Mouse (Mus musculus) spleen, adult 10 weeks (tissue): ENCODE measurements around the gene Zfp771. TPM values are rescaled to one million over a fixed set of nuclear protein-coding genes. Genes with fewer than 3 reads are reported as not detected.

Experiments used
- polyA plus RNA-seq: library from polyadenylated mRNA; stranded (reverse); fragments of 350-450 nt; fragmentation: Illumina TruSeq; extraction: RNeasy Lipid Tissue Mini Kit (QIAGEN cat#74804); gene quantifications from one replicate; pipeline ENCODE4 v1.2.3, GENCODE M21; 2015; ENCODE audit warnings: low replicate concordance; ENCODE audit not compliant: insufficient read depth

Gene Zfp771
- polyA plus RNA-seq, result 6.0 TPM

GRCm38 (mm10) chr7:127243870-127244657 is at the start of gene Zfp771:
TSS of gene Zfp771 (plus strand) at chr7:127244274.

GRCm38 (mm10) chr7:127195544-127196295 is 48.4 kb upstream of the Zfp771 start, which contains the start of gene Cd2bp2:
TSS of gene Cd2bp2 (minus strand) at chr7:127196050.

GRCm38 (mm10) chr7:127208295-127208552 is 35.9 kb upstream of the Zfp771 start, which contains the start of gene Tbc1d10b:
TSS of gene Tbc1d10b (minus strand) at chr7:127208468.

GRCm38 (mm10) chr7:127208553-127209438 is 35.3 kb upstream of the Zfp771 start, which contains the start of gene Mylpf:
TSS of gene Mylpf (plus strand) at chr7:127208890.

GRCm38 (mm10) chr7:127232622-127233367 is 11.3 kb upstream of the Zfp771 start, which contains the start of the genes Zfp553 and Sept1:
TSS of gene Zfp553 (plus strand) at chr7:127233061.
TSS of gene Sept1 (minus strand) at chr7:127233130.

GRCm38 (mm10) chr7:127260309-127261111 is 16.4 kb downstream of the Zfp771 start, which contains the start of gene Dctpp1:
TSS of gene Dctpp1 (minus strand) at chr7:127260709.

GRCm38 (mm10) chr7:127273925-127274789 is 30.1 kb downstream of the Zfp771 start, which contains the start of gene Sephs2:
TSS of gene Sephs2 (minus strand) at chr7:127274055.

GRCm38 (mm10) chr7:127296098-127296497 is 52.0 kb downstream of the Zfp771 start, which contains the start of gene Itgal:
TSS of gene Itgal (plus strand) at chr7:127296260.

Other genes with a start within 250 kb of the Zfp771 start
- gene Mvp, start 229.7 kb upstream of the Zfp771 start, polyA plus RNA-seq, result 13.5 TPM
- gene Pagr1b, start 227.8 kb upstream of the Zfp771 start, polyA plus RNA-seq, result not detected
- 13.5 TPM for gene Pagr1a, start 226.9 kb upstream of the Zfp771 start, polyA plus RNA-seq
- 20.9 TPM for gene Gm42742, start 223.2 kb upstream of the Zfp771 start, polyA plus RNA-seq
- 3.2 TPM for gene Prrt2, start 223.1 kb upstream of the Zfp771 start, polyA plus RNA-seq
- gene Maz, start 217.2 kb upstream of the Zfp771 start, polyA plus RNA-seq, result 111 TPM
- gene Kif22, start 201.8 kb upstream of the Zfp771 start, polyA plus RNA-seq, result 10.6 TPM
- 6.7 TPM for gene Zg16, start 156.9 kb upstream of the Zfp771 start, polyA plus RNA-seq
- 81.1 TPM for gene AI467606, start 152.9 kb upstream of the Zfp771 start, polyA plus RNA-seq
- 4.2 TPM for gene Qprt, start 122.0 kb upstream of the Zfp771 start, polyA plus RNA-seq
- 77.1 TPM for gene Spn, start 106.5 kb upstream of the Zfp771 start, polyA plus RNA-seq
- gene Cd2bp2, start 48.2 kb upstream of the Zfp771 start, polyA plus RNA-seq, result 83.7 TPM
- gene Tbc1d10b, start 35.8 kb upstream of the Zfp771 start, polyA plus RNA-seq, result 37.1 TPM
- 5.7 TPM for gene Mylpf, start 35.4 kb upstream of the Zfp771 start, polyA plus RNA-seq
- 9.4 TPM for gene Zfp553, start 11.2 kb upstream of the Zfp771 start, polyA plus RNA-seq
- 234 TPM for gene Sept1, start 11.1 kb upstream of the Zfp771 start, polyA plus RNA-seq
- 8.7 TPM for gene Dctpp1, start 16.4 kb downstream of the Zfp771 start, polyA plus RNA-seq
- 26.2 TPM for gene Sephs2, start 29.8 kb downstream of the Zfp771 start, polyA plus RNA-seq
- gene Itgal, start 52.0 kb downstream of the Zfp771 start, polyA plus RNA-seq, result 108 TPM
- 3.3 TPM for gene Zfp768, start 101.3 kb downstream of the Zfp771 start, polyA plus RNA-seq
- 4.0 TPM for gene Zfp747, start 131.8 kb downstream of the Zfp771 start, polyA plus RNA-seq
- gene 9130019O22Rik, start 142.9 kb downstream of the Zfp771 start, polyA plus RNA-seq, result 4.2 TPM
- gene E430018J23Rik, start 149.4 kb downstream of the Zfp771 start, polyA plus RNA-seq, result 2.5 TPM
- gene Zfp764, start 162.5 kb downstream of the Zfp771 start, polyA plus RNA-seq, result 9.8 TPM
- 16.2 TPM for gene Zfp688, start 177.8 kb downstream of the Zfp771 start, polyA plus RNA-seq
- gene Zfp689, start 204.9 kb downstream of the Zfp771 start, polyA plus RNA-seq, result 2.5 TPM
- gene Prr14, start 215.3 kb downstream of the Zfp771 start, polyA plus RNA-seq, result 76.8 TPM
- gene Fbrs, start 234.9 kb downstream of the Zfp771 start, polyA plus RNA-seq, result 86.5 TPM